Mouse (Mus musculus): ENCODE data around the gene Eif2b5.

DNA sequence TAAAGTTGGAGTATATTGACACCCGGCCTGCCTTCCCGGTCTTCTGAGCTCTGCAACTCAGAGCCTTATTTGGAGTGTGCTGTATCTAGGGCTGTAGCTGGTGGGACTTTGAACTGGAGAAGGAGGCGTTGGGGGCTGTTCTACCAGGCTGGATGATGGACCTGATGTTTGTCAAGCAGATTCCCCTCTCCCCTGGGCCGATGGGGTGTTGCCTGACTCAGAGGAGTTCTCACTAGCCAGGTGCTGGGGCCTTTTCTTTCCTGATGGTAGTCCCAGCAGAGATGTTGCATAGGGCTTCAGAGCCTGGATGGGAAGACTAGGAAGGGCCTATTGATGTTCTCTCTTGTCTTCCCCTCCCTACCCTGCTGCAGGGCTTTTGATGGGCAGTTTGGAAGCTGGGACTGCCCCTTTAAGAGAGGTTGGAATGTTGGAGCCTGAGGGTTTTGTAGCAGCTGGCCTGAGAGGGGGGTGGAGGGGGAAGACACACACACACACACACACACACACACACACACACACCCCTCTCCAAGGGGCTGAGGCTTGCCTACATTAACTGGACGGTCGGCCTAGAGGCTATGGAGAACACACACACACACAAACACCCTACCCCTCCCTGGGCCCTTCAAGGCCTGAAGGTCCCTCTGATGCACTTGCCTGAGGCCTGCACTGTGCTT lies 19.2 kb downstream of the Eif2b5 start:
- TF ChIP-seq CTCF (IDR thresholded peaks at IDR 0.05; ENCODE audit: control insufficient read depth, insufficient read depth, insufficient read length) (no peak), MAX (IDR thresholded peaks at IDR 0.05) (no peak)
